Mouse (Mus musculus) thymus, postnatal 10 days (tissue): ENCODE measurements around the gene Chchd6.
A peak's percentile ranks its signal among the peaks of the same experiment; 100 is the strongest.

Source experiments
- DNase-seq, 2 experiments: peaks; one replicate each; pipeline ENCODE4 v3.0.0; 2021; ENCODE audit warnings: low spot score in 2 of 2

The Chchd6 gene

GRCm38 (mm10) chr6:89359771-89360708 is 235.4 kb downstream of the Chchd6 start:
- no peak for DNase-seq

GRCm38 (mm10) chr6:89359192-89359591 is 236.3 kb downstream of the Chchd6 start:
- no peak for DNase-seq

DNA sequence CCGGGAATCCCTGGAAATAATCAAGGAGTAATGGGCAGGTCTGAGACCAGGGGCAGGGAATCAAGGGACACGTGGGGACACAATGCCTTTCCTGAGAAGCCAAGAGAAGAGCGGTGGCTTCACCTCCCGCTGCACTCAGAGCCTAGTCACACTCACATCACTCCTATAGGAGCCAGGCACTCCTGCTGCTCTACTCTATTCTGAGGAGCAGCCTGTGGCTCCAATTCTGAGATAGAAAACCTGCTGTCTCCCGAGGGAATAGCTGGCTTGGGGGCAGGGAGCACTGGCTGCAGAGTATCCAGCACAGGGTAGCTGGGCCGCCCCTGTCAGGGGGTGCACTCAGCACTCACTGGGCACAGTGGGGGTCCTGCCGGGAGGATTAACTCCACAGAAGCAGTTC is 239.8 kb downstream of the Chchd6 start:
- DNase-seq: no peak

DNA sequence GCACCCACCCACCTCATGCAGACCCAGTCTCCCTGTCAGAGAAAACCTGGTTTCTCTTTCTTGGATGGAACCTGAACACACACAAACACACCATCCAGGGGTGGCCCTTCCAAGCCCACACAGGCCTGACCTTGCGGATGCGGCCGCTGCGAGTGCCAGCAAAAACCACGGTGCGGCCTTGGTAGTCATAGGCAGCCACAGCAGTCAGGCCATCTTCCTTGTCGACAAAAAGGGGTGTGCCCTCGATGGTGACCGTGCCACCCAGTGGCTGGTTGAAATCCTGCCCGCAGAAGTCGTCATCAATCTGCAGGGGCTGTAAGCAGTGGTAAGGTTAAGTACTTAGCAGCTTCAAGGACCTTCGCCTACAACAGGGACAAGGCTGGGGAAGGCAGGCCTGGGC is 240.7 kb downstream of the Chchd6 start:
- DNase-seq: peak in 1 of 2 experiments; percentile 5

GRCm38 (mm10) chr6:89354076-89354475 is 241.4 kb downstream of the Chchd6 start:
- peak in 1 of 2 experiments; percentile 3 for DNase-seq

DNA sequence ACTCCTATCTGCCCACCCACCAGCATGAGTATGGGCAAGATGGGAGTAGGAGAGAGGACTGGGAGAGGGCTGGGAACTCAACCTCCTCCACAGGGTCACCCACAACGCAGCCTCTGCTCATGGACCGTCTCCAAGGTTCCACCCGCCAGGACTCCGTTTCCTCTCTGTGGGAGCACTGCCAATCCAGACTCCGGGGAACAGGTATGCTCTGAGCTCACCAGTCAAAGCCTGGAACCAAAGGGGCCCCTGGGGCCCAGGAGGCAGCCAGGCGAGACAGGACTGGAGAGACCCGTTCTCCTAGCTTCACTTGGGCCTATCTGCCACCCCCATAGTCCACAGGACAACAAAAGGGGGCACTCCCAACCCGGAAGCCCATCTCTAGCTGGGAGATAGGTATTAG is 242.4 kb downstream of the Chchd6 start:
- DNase-seq: no peak

DNA sequence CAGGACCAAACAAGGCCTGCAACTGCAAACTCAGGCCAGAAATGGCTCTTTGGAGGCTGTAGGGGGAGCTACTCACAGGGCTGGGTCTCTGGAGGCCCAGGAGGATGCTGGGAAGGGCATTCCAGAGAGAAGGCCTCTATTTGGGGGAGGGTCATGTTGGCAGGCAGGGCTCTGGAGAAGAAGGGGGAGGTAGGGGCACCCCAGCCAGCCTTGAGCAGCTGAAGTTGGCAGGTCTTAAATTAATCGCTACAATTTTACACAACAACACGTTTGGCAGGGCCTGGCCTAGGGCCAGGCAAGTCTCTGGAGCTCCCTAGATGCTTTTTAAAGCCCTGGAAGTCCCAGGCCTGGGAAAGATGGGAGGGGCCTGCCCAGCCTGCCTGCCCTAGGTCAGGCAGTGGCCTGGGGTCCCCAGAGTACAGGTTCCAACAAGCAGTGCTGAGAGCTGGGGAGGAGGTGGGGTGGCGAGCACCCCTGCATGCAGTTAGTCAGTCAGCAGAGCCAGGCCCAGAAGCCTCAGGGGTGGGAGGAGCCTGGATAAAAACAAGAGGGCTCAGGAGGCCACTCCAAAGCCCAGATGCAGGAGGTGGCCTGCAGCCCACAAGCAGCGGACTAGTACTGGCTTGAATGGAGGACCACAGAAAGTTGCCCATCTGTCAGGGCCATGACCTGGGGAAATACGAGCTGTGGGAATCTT is 243.9 kb downstream of the Chchd6 start:
- DNase-seq: no peak

GRCm38 (mm10) chr6:89350520-89350919 is 244.9 kb downstream of the Chchd6 start:
- DNase-seq: no peak

DNA sequence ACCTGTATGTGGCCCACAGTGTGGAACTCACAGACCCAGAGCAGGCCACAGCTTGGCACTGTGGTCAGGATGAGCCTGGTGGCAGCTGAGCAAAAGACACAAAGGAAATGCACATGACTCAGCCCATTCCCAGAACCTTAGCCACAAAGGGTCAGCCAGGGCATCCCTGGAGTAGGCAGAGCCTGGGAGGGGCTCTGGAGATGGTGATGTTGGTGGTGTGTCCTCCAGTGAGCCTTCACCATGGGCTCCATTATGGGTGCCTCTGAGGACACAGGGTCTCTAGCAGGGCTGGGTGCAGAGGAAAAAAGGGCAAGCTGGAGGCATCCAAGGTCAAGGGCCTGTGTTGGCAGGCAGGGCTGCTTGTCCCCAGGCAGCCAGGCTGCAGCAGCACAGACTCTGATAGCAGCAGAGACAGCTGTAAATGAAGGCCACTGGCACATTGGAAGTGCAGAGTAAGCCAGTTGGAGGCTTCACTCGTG is 245.4 kb downstream of the Chchd6 start:
- no peak for DNase-seq

DNA sequence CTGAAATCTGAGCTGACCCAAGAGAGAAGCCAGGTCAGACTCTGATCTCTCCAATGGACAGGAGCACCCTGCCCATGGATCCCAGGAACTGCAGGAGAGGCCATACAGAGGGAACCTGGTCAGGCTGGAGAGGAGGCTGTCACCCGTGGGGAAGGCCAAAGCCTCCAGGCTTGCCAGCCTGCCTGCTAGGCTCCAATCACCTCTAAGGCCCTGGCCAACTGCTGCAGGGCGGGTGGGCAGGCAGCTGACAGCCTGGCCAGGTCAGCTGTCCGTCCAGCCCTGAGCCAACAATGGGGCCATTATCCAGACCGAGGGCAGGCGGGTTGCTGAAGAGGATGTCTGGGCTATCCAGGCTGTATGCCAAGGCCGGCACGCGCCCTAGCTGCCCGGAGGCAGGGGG is 247.1 kb downstream of the Chchd6 start:
- DNase-seq: no peak

DNA sequence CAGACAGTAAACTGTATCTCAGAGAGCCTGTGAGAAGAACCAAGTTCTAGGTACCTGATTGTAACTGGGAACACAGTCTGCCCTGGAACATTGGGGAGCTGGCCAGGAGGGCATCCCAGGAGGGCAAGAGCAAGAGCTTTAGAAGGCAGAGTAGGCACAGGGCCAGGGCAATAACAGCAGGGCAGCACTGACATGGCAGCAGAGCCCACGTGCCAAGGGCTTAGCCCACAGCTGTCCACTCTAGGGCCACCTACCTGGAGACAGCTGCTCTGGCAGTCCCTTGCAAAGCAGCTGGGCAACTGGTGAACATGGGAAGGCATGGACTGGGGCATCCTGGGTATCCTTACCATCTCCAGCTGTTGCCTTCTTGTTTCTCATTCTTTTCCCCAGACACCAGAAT is 247.7 kb downstream of the Chchd6 start:
- DNase-seq: no peak

- DNase-seq: no peak
Measured at GRCm38 (mm10) chr6:89345855-89346254, 249.6 kb downstream of the Chchd6 start.

DNA sequence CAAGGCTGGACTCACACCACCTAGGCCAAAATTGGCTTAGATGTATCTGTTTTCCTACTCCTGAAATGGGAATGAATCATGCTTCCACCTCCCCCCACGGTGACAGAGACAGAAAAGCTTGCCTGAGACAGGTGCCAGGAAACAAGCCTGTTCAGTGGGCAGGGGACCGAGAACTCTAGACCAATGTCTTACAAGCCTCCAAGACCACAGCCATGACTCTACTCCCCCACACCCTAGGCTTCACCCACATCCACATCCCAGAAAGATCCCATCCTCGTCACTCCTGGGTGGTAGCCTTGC is 250.0 kb downstream of the Chchd6 start:
- peak; percentile 18 to 23 for DNase-seq

GRCm38 (mm10) chr6:89344613-89345485 is 250.6 kb downstream of the Chchd6 start:
- DNase-seq: peak; percentile 68 to 72

- no peak for DNase-seq
Measured at GRCm38 (mm10) chr6:89341981-89342380, 253.5 kb downstream of the Chchd6 start.

GRCm38 (mm10) chr6:89339447-89339846 is 256.0 kb downstream of the Chchd6 start:
- DNase-seq: no peak

- DNase-seq: no peak
Measured at GRCm38 (mm10) chr6:89338733-89339132, 256.7 kb downstream of the Chchd6 start.

- DNase-seq: no peak
Measured at GRCm38 (mm10) chr6:89337574-89337973, 257.9 kb downstream of the Chchd6 start.

GRCm38 (mm10) chr6:89333964-89334702 is 261.3 kb downstream of the Chchd6 start:
- DNase-seq: no peak
